Mouse (Mus musculus): ENCODE data around the gene Spata2. TPM values are rescaled to one million over a fixed set of nuclear protein-coding genes. Genes with fewer than 3 reads are reported as not detected.

Spata2 gene
- polyA plus RNA-seq, 1 experiment from 2014 or later, result 23.6 TPM

DNA sequence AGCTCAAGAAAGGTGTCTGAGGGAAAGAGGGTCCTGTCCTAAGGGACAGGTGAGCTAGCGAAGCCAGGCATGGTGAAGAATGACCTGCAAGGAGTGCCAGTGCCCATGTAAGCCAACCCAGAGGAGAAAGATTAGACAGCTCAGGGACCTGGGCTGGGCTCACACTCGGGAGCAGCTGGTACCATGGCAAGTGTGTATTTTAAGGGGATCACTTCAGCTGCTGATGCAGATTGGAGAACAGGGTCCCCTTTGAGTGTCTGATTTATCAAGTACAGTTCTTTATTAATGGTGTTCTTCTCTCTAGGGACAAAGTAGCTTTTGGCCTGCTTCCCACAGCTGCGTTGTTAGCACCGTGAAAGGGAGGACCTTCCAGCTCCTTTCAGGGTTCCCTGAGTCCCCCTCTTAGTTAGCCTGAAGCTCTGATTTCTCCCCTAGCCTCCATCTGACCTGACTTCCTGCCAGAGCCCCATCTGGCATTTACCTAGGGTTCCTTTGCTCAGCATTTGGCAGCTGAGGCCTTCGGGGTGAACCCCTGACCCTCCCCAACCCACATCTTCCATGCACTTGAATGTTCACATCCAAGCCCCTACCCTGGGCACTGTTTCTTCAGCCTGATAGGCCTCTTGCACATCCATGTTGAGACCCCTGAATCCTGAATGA is 36.2 kb downstream of the Spata2 start:
- Histone ChIP-seq H3K27me3 (no peaks in the 10 kb centered on the region), H3K9ac (replicated peaks) (no peak overlapping the region), H3K9me3 (no peaks in the 10 kb centered on the region), H3K27ac (replicated peaks) (no peak overlapping the region), H3K4me1 (no peaks in the 10 kb centered on the region), H3K4me2 (replicated peaks) (no peak overlapping the region), H3K4me3 (no peak overlapping the region), H3K36me3 (peaks cover 90% of the 10 kb centered on the region)
- ATAC-seq (ENCODE audit: low FRiP score, low read depth), result no peak
- 95% methylated on average over 5 of the region's 5 CpGs for WGBS

DNA sequence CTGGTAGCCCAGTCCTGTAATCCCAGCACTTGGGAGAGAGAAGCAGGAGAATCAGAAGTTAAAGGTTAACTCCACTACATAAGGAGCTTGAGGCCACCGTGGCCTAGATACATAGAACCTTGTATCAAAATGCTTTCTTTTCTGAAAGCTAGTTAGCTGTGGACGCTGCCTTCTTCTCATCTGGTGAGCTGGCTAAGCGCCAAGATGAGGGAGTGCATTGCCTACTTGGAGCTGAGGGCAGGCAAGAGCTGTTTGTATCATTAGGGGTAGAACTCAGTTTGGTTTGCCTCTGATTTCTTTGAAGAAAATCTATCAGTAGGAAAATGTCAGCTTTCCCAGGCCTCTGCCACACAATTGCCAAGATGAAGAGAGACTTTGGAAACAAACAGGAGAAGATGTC is 38.9 kb downstream of the Spata2 start:
- Histone ChIP-seq H3K4me2 (replicated peaks) (no peak overlapping the region), H3K4me3 (no peak overlapping the region), H3K27me3 (no peaks in the 10 kb centered on the region), H3K9me3 (no peaks in the 10 kb centered on the region), H3K4me1 (no peaks in the 10 kb centered on the region), H3K9ac (replicated peaks) (no peak overlapping the region), H3K36me3 (peaks cover 85% of the 10 kb centered on the region), H3K27ac (replicated peaks) (no peak overlapping the region)
- no peak for ATAC-seq (ENCODE audit: low FRiP score, low read depth)
- WGBS, result 91% methylated on average over 3 of the region's 3 CpGs

DNA sequence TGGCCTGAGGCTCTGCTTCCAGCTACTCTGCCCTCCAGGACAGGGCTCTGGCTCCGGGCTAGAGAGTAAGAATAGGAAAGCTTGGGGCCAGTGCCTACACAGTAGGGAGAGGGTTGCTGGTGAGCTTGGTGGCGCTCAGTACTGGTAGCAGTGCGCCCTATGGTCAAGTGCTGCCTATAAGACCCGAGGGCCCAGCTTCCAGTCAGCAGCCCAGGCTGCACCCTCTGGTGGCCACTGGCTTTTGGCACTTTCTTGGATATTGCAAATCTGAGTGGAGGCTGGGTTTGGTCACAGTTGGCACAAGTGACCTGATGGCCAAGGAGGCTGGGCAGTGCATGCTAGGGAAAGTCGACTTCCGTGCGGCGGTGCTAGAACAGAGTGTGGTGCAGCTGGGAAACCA is 42.0 kb downstream of the Spata2 start:
- Histone ChIP-seq H3K4me2 (replicated peaks) (no peak overlapping the region), H3K27me3 (no peaks in the 10 kb centered on the region), H3K4me3 (no peak overlapping the region), H3K9me3 (no peaks in the 10 kb centered on the region), H3K36me3 (peaks cover 81% of the 10 kb centered on the region), H3K9ac (replicated peaks) (no peak overlapping the region), H3K4me1 (no peaks in the 10 kb centered on the region), H3K27ac (replicated peaks) (no peak overlapping the region)
- ATAC-seq (ENCODE audit: low FRiP score, low read depth), result no peak
- WGBS, result 91% methylated on average over 8 of the region's 8 CpGs

DNA sequence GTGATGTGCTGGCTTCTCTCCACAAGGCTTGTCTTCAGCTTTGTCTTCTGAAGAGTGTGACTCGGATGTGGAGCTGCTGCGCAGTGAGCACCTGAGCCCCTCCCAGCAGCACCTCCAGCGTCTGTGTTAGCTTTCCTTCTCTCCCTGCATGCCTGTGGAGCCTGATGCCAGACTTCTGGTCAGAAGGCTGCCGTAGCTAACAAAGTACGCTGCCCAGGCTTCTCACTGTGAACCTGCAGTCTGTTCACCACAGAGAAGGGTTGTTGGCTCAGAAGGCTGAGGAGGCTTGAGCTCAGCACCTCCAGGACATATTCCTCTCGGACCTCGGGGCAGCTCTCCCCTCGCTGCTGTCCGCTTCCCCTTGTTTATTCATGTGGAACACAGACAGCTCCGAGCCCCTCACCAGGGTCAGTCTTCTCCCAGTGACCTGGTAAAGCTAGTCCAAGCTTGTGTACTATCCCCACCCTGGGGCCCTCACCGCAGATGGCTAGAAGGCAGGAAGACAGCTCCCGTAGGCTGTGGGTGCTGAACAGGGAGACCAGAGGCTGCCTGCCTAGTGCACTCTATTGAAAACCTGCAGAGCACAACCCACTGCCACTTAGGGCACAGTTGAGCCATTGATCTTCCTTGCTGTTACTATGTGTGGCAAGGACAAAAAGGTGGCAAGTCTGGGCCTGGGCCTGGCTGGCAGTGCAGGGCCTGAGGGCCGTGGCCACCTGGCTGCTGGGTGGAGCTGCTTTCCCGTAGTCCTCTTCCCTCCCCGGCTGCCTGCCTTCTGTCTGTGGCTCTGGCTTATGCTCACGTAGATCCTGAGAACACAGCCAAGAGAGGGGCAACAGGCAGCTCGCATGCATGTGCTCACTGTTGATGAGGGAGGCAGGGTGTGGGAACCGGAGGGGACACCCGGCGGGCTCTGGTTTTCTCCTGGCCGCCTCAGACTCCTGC is 43.1 kb downstream of the Spata2 start:
- no peak overlapping the region for H3K4me3 ChIP-seq
- no peak overlapping the region for H3K9ac ChIP-seq (replicated peaks)
- no peak for ATAC-seq (ENCODE audit: low FRiP score, low read depth)
- no peaks in the 10 kb centered on the region for H3K9me3 ChIP-seq
- H3K27ac ChIP-seq (replicated peaks), result no peak overlapping the region
- H3K27me3 ChIP-seq, result no peaks in the 10 kb centered on the region
- H3K36me3 ChIP-seq, result peaks cover 82% of the 10 kb centered on the region
- 89% methylated on average over 21 of the region's 21 CpGs for WGBS
- no peaks in the 10 kb centered on the region for H3K4me1 ChIP-seq
- no peak overlapping the region for H3K4me2 ChIP-seq (replicated peaks)

DNA sequence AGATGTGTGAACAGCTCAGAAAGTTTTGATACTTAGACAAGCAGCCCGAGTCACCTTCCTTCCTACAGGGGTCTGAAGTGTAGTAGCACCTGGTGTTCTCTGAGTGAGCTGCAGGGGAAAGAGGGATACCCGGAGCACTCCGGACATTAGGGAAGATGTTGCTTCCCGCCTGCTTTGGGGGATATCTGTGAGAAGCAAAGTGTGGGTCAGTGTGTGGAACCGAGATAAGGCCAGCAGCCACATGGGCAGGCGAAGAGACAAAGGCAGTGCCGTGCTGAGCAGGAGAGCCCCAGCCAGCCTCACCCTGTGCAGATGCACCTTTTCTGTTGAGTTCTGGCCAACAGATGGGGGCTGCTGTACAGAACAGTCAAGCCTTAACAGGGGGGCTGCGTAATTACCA is 45.1 kb downstream of the Spata2 start:
- Histone ChIP-seq H3K9ac (replicated peaks) (no peak overlapping the region), H3K4me3 (no peak overlapping the region), H3K4me1 (no peaks in the 10 kb centered on the region), H3K4me2 (replicated peaks) (no peak overlapping the region), H3K36me3 (peaks cover 80% of the 10 kb centered on the region), H3K27me3 (no peaks in the 10 kb centered on the region), H3K27ac (replicated peaks) (no peak overlapping the region), H3K9me3 (no peaks in the 10 kb centered on the region)
- ATAC-seq (ENCODE audit: low FRiP score, low read depth), result no peak
- 96% methylated on average over 8 of the region's 8 CpGs for WGBS

DNA sequence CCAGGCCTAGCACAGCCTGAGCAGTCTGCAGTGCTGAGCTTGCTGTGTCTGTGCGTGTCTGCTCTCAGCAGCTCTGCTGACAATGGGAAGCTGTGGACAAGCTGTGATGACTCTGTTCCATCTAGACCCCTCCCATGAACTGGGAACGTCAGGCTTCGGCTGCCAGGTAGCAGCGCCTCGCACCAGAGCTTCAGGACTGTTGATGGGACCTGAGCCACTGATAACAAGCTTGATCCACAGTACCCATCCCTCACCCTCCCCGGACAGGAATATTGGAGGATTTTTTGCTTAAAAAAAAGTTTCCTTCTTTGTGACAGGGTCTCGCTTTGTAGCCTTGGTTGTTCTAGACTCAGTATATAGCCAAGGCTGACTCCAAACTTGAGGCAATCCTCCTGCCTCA is 45.5 kb downstream of the Spata2 start:
- H3K4me2 ChIP-seq (replicated peaks), result no peak overlapping the region
- no peak overlapping the region for H3K4me3 ChIP-seq
- 95% methylated on average over 7 of the region's 7 CpGs for whole genome bisulfite sequencing
- H3K4me1 ChIP-seq, result no peaks in the 10 kb centered on the region
- no peak overlapping the region for H3K9ac ChIP-seq (replicated peaks)
- no peaks in the 10 kb centered on the region for H3K27me3 ChIP-seq
- ATAC-seq (ENCODE audit: low FRiP score, low read depth), result no peak
- peaks cover 83% of the 10 kb centered on the region for H3K36me3 ChIP-seq
- H3K27ac ChIP-seq (replicated peaks), result no peak overlapping the region
- no peaks in the 10 kb centered on the region for H3K9me3 ChIP-seq

DNA sequence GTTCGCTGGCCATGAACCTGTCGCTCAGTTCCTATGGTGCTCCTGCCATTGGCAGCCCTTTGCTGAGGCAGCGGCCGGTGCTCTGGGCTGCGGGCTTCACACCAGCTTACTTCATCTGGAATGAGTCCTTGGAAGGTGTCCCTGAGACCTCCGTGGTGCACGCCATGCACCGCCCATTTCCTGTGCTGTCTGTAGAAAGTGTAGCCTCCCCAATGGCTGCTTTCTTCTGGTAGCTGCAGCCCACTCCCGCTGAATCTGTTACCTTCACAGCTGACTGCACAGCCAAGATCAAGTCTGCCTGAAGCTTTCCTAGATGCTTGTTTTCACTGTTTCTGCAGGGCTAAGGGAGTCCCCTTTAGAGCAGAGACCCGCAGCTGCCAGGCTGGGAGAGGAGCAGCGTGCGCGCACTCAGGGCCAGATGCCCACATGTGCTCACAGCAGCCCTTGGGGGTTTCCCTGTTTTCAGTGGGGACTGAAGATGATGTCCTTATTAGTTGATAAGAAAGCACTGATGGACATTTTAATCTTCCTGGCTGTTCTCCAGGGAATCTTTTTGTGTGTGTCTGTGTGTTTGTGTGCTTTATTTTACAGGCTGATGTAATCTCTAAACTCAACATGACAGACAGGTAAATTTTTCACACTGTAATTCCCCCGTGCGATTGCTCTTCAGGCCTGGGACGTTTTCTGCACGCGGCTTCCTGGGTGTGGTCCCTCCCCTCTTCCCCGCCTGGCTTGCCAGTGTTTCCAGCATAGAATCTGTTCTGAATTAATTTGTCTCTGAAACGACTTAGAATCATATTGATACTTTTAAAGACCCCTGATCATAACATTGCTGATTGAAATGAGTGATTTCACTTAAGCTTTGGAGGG is 46.5 kb downstream of the Spata2 start:
- Histone ChIP-seq H3K4me3 (no peak overlapping the region), H3K27me3 (no peaks in the 10 kb centered on the region), H3K36me3 (peaks cover 85% of the 10 kb centered on the region), H3K4me2 (replicated peaks) (no peak overlapping the region), H3K9ac (replicated peaks) (no peak overlapping the region), H3K27ac (replicated peaks) (no peak overlapping the region; the same call in 1 of the 2 replicates), H3K4me1 (no peaks in the 10 kb centered on the region), H3K9me3 (no peaks in the 10 kb centered on the region)
- ATAC-seq (ENCODE audit: low FRiP score, low read depth), result no peak
- WGBS, result 90% methylated on average over 20 of the region's 20 CpGs

DNA sequence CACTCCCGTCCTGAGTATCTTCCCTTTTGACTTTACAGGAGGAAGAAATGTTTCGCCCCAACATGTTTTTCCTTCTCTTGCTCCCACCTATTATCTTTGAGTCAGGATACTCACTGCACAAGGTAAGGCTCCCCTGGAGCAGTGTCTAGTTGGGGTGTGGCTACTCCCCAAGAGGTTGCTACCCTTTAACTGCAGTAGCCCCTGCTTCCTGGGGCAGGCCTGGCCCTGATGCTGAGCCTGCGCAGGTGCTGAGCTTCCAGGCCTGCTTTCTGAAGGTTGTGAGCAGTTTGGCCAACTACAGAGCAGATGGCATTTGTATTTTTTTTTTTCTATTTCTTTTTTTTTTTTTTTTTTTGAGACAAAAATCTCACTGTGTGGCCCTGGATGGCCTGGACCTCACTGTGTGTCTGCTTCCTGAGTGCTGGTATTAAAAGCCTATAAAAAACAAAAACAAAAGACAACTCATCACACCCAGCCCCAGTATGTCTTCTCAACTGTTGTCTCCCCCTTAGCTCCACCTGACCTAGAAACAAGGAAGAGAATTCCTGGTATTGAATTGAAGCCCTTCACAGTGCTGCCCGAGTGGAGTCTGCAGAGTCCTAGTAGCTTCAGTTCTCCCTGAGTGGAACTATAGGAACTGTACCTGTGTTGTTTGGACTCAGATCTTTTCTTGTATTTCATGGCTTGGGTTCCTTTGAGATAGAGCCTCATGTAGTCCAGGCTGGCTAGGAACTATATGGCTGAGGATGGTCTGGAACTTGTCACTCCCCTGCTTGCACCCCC is 49.1 kb downstream of the Spata2 start:
- 89% methylated on average over 4 of the region's 4 CpGs for WGBS
- H3K9me3 ChIP-seq, result no peaks in the 10 kb centered on the region
- no peak overlapping the region for H3K27ac ChIP-seq (replicated peaks)
- no peak overlapping the region for H3K4me3 ChIP-seq
- ATAC-seq (ENCODE audit: low FRiP score, low read depth), result no peak
- no peak overlapping the region for H3K4me2 ChIP-seq (replicated peaks)
- no peak overlapping the region for H3K9ac ChIP-seq (replicated peaks)
- no peaks in the 10 kb centered on the region for H3K4me1 ChIP-seq
- H3K27me3 ChIP-seq, result no peaks in the 10 kb centered on the region
- H3K36me3 ChIP-seq, result peaks cover 81% of the 10 kb centered on the region

DNA sequence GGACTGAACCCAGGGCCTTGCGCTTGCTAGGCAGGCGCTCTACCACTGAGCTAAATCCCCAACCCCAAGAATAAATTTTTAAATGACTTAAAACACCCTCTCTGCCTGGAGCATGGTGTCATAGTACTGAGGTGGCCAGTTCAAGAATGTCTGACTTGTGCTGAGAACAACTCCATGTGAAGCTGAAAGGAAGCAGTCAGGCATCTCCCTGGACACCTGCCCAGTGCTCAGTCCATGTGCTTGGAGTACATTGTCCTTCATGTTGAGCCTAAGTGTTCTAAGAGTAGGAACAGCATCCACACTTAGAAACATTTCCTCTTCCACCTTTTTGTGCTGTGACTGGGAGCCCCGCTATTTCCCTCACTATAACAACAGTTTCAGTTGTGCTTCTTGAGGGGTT is 53.3 kb downstream of the Spata2 start:
- no peak overlapping the region for H3K4me2 ChIP-seq (replicated peaks)
- ATAC-seq (ENCODE audit: low FRiP score, low read depth), result no peak
- H3K9ac ChIP-seq (replicated peaks), result no peak overlapping the region
- H3K4me3 ChIP-seq, result no peak overlapping the region
- no peak overlapping the region for H3K27ac ChIP-seq (replicated peaks)
- 96% methylated on average over 3 of the region's 3 CpGs for WGBS
- H3K9me3 ChIP-seq, result no peaks in the 10 kb centered on the region
- peaks cover 71% of the 10 kb centered on the region for H3K36me3 ChIP-seq
- H3K27me3 ChIP-seq, result no peaks in the 10 kb centered on the region
- H3K4me1 ChIP-seq, result no peaks in the 10 kb centered on the region

DNA sequence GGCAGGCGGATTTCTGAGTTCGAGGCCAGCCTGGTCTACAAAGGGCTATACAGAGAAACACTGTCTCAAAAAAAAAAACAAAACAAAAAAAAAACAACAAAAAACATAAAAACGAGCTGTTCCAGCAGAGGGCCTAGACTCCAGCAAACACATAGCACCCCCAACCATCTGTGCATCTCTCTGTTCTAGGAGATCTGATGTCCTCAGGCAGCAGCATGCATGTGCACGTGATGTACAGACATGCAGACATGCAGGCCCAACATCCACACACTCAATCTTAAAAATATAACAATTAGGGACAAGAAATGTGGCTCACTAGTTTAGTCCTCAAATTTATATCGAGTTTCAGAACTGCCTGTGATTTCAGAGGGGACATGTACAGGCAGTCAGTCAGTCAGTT is 56.3 kb downstream of the Spata2 start:
- WGBS, result 93% methylated on average over 5 of the region's 5 CpGs
- no peak overlapping the region for H3K4me3 ChIP-seq
- no peaks in the 10 kb centered on the region for H3K27me3 ChIP-seq
- peaks cover 64% of the 10 kb centered on the region for H3K36me3 ChIP-seq
- no peak overlapping the region for H3K27ac ChIP-seq (replicated peaks)
- no peak for ATAC-seq (ENCODE audit: low FRiP score, low read depth)
- no peak overlapping the region for H3K9ac ChIP-seq (replicated peaks)
- no peaks in the 10 kb centered on the region for H3K4me1 ChIP-seq
- no peaks in the 10 kb centered on the region for H3K9me3 ChIP-seq
- H3K4me2 ChIP-seq (replicated peaks), result no peak overlapping the region

DNA sequence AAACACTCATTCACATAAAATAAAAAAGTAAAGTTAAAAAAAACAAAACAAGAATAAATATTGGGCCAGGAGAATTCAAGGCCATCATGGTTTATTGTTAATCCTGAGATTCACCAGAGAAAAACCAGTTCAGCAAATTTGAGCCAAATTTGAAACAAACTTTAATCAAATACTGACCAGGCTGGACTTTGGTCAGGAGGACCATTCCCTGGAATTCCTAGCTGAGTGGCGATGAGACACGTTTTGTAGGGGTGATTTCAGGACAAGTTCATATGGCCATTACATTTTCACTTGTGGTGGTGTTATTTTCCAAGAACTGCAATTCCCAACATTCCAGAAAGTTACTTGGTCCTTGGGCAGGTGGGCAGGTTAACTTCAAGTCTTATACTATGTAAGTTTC is 57.1 kb downstream of the Spata2 start:
- WGBS, result 95% methylated on average over 2 of the region's 2 CpGs

More for the DNA sequence above, 57.1 kb downstream of the Spata2 start:
- Histone ChIP-seq H3K9me3 (no peaks in the 10 kb centered on the region), H3K4me3 (no peak overlapping the region), H3K4me2 (replicated peaks) (no peak overlapping the region), H3K27ac (replicated peaks) (no peak overlapping the region), H3K27me3 (no peaks in the 10 kb centered on the region), H3K4me1 (no peaks in the 10 kb centered on the region), H3K9ac (replicated peaks) (no peak overlapping the region), H3K36me3 (peaks cover 64% of the 10 kb centered on the region)
- ATAC-seq (ENCODE audit: low FRiP score, low read depth), result no peak
